Mouse (Mus musculus) adrenal gland, adult 8-10 months (tissue): Measurements from ENCODE around the gene Oit1. TPM values are rescaled to one million over a fixed set of nuclear protein-coding genes. Genes with fewer than 3 reads are reported as not detected.

Experiments
- DNase-seq: peaks from one replicate; pipeline ENCODE4 v3.0.0; 2022
- total RNA-seq, 4 experiments: library from RNA; stranded (reverse); gene quantifications; 2 replicates each; pipeline ENCODE4 v1.2.4; 2022

The Oit1 gene
- total RNA-seq, result not detected

GRCm38 (mm10) chr14:8378685-8379313, at the start of gene Oit1:
Gene Oit1, minus strand, starts transcription at chr14:8378754.
- DNase-seq, result no peak

GRCm38 (mm10) chr14:8422833-8423232, 44.3 kb upstream of the Oit1 start:
- DNase-seq, result no peak

- no peak for DNase-seq
Measured at GRCm38 (mm10) chr14:8421199-8421787, 42.7 kb upstream of the Oit1 start.

- DNase-seq, result no peak
Measured at GRCm38 (mm10) chr14:8418610-8419009, 40.1 kb upstream of the Oit1 start.

- no peak for DNase-seq
Measured at GRCm38 (mm10) chr14:8405946-8406345, 27.4 kb upstream of the Oit1 start.

GRCm38 (mm10) chr14:8403310-8403709, 24.8 kb upstream of the Oit1 start:
- DNase-seq, result no peak

GRCm38 (mm10) chr14:8398507-8398906, 20.0 kb upstream of the Oit1 start:
- DNase-seq, result no peak

- DNase-seq, result no peak
Measured at GRCm38 (mm10) chr14:8395690-8396287, 17.2 kb upstream of the Oit1 start.

GRCm38 (mm10) chr14:8392181-8392825, 13.7 kb upstream of the Oit1 start:
- no peak for DNase-seq

GRCm38 (mm10) chr14:8369394-8369793, 9.2 kb downstream of the Oit1 start:
- no peak for DNase-seq

GRCm38 (mm10) chr14:8368900-8369299, 9.7 kb downstream of the Oit1 start:
- no peak for DNase-seq

- DNase-seq, result no peak
Measured at GRCm38 (mm10) chr14:8367727-8368520, 10.6 kb downstream of the Oit1 start.

GRCm38 (mm10) chr14:8367121-8367520, 11.4 kb downstream of the Oit1 start:
- DNase-seq, result no peak

GRCm38 (mm10) chr14:8365833-8366232, 12.7 kb downstream of the Oit1 start:
- DNase-seq, result no peak

- DNase-seq, result peak; percentile 67
Measured at GRCm38 (mm10) chr14:8356836-8357235, 21.7 kb downstream of the Oit1 start.

- peak; percentile 58 for DNase-seq
Measured at GRCm38 (mm10) chr14:8355999-8356501, 22.5 kb downstream of the Oit1 start.

GRCm38 (mm10) chr14:8348927-8349326, 29.6 kb downstream of the Oit1 start:
- DNase-seq, result no peak

GRCm38 (mm10) chr14:8346255-8346997, 32.1 kb downstream of the Oit1 start:
- DNase-seq, result peak; percentile 67

- no peak for DNase-seq
Measured at GRCm38 (mm10) chr14:8345566-8345965, 33.0 kb downstream of the Oit1 start.

GRCm38 (mm10) chr14:8342509-8343106, 35.9 kb downstream of the Oit1 start:
- peak; percentile 42 for DNase-seq

GRCm38 (mm10) chr14:8340226-8340625, 38.3 kb downstream of the Oit1 start:
- no peak for DNase-seq
